8 mouse cellular contexts compared by ENCODE assay signal in genomic region chr5:88720116-88721002, GRCm38 (mm10). TPM values are rescaled to one million over a fixed set of nuclear protein-coding genes. Genes with fewer than 3 reads are reported as not detected.
DNase-seq lines count a peak whose midpoint lies in the region; ATAC-seq lines count a peak whose summit lies in the region.

Gene Mob1b (plus strand): TSS chr5:88720855.

- peak; percentile 97 for ATAC-seq in forebrain, embryonic 11.5 days (replicated peaks; ENCODE audit: low FRiP score)
- ATAC-seq in heart, embryonic 16.5 days (replicated peaks; ENCODE audit: extremely low read depth, insufficient read depth, low FRiP score): peak; percentile 96
- peak; percentile 86 for ATAC-seq in liver, embryonic 15.5 days (ENCODE audit: insufficient read depth)
- ATAC-seq in neural tube, embryonic 12.5 days (ENCODE audit: low FRiP score, low read depth): peak; percentile 98

- no peaks in the 10 kb centered on the region for H3K27me3 ChIP-seq in forebrain, embryonic 11.5 days (ENCODE audit: control insufficient read depth, insufficient read depth, low read length)
- no peaks in the 10 kb centered on the region for H3K27me3 ChIP-seq in heart, embryonic 16.5 days (ENCODE audit: control insufficient read depth, insufficient read depth, low read length)
- no peaks in the 10 kb centered on the region for H3K27me3 ChIP-seq in liver, embryonic 15.5 days
- H3K27me3 ChIP-seq in neural tube, embryonic 12.5 days (replicated peaks): no peaks in the 10 kb centered on the region

- H3K9me3 ChIP-seq in forebrain, embryonic 11.5 days (ENCODE audit: control insufficient read depth, low read length): no peaks in the 10 kb centered on the region
- H3K9me3 ChIP-seq in heart, embryonic 16.5 days (replicated peaks; ENCODE audit: control insufficient read depth, low read length): no peaks in the 10 kb centered on the region
- H3K9me3 ChIP-seq in liver, embryonic 15.5 days (replicated peaks): no peaks in the 10 kb centered on the region
- no peaks in the 10 kb centered on the region for H3K9me3 ChIP-seq in neural tube, embryonic 12.5 days

- DNase-seq in CD8-positive naive resting alpha-beta T cell, adult 2 months (ENCODE audit: low read depth in 2 of 2, low spot score in 2 of 2): peak; percentile 88 to 90
- DNase-seq in c-Kit-positive CD71-negative TER-119-negative erythroid progenitor cells, embryonic 14.5 days (ENCODE audit: low read depth): peak; percentile 81
- peak; percentile 98 for DNase-seq in forebrain, embryonic 11.5 days (ENCODE audit: low spot score)
- DNase-seq in kidney, postnatal 36 days: peak; percentile 99
- DNase-seq in telencephalon, adult 2 months (ENCODE audit: low read depth, low spot score): peak; percentile 88

- H3K4me2 ChIP-seq in forebrain, embryonic 11.5 days (ENCODE audit: low read depth, low read length, severe bottlenecking): peak within 1 kb of the TSS; percentile 93
- peak within 1 kb of the TSS; percentile 91 for H3K4me2 ChIP-seq in heart, embryonic 16.5 days (ENCODE audit: low read depth, low read length)
- H3K4me2 ChIP-seq in liver, embryonic 15.5 days: peak within 1 kb of the TSS; percentile 80
- H3K4me2 ChIP-seq in neural tube, embryonic 12.5 days (replicated peaks): peak within 1 kb of the TSS; percentile 96

- WGBS in forebrain, embryonic 11.5 days: 1% methylated on average over 52 of the region's 54 CpGs
- under 1% methylated on average over 54 of the region's 54 CpGs for WGBS in heart, embryonic 16.5 days
- under 1% methylated on average over 52 of the region's 54 CpGs for WGBS in liver, embryonic 15.5 days (ENCODE audit: insufficient replicate concordance)
- 1% methylated on average over 54 of the region's 54 CpGs for WGBS in neural tube, embryonic 12.5 days

- peak within 1 kb of the TSS; percentile 96 for H3K9ac ChIP-seq in forebrain, embryonic 11.5 days (ENCODE audit: low read length)
- peak within 1 kb of the TSS; percentile 92 for H3K9ac ChIP-seq in heart, embryonic 16.5 days (ENCODE audit: low read length)
- peak within 1 kb of the TSS; percentile 97 for H3K9ac ChIP-seq in liver, embryonic 15.5 days
- peak within 1 kb of the TSS; percentile 96 for H3K9ac ChIP-seq in neural tube, embryonic 12.5 days

- no peaks in the 10 kb centered on the region for H3K36me3 ChIP-seq in forebrain, embryonic 11.5 days (ENCODE audit: control insufficient read depth, insufficient read depth, low read length)
- H3K36me3 ChIP-seq in heart, embryonic 16.5 days (ENCODE audit: control insufficient read depth, insufficient read depth): no peaks in the 10 kb centered on the region
- H3K36me3 ChIP-seq in liver, embryonic 15.5 days (replicated peaks): no peaks in the 10 kb centered on the region; the same call in 1 of the 2 replicates
- no peaks in the 10 kb centered on the region for H3K36me3 ChIP-seq in neural tube, embryonic 12.5 days

- H3K4me1 ChIP-seq in forebrain, embryonic 11.5 days (replicated peaks; ENCODE audit: control insufficient read depth, insufficient read depth, low read length): peaks cover 9% of the 10 kb centered on the region; the same call in 1 of the 2 replicates
- peaks cover 30% of the 10 kb centered on the region for H3K4me1 ChIP-seq in heart, embryonic 16.5 days (ENCODE audit: control insufficient read depth, insufficient read depth, low read length)
- H3K4me1 ChIP-seq in liver, embryonic 15.5 days (replicated peaks): peaks cover 41% of the 10 kb centered on the region
- peaks cover 22% of the 10 kb centered on the region for H3K4me1 ChIP-seq in neural tube, embryonic 12.5 days

- H3K4me3 ChIP-seq in forebrain, embryonic 11.5 days (ENCODE audit: low read depth, low read length): peak within 1 kb of the TSS; percentile 99
- peak within 1 kb of the TSS; percentile 92 for H3K4me3 ChIP-seq in heart, embryonic 16.5 days (ENCODE audit: low read length)
- H3K4me3 ChIP-seq in liver, embryonic 15.5 days (replicated peaks): peak within 1 kb of the TSS; percentile 100
- H3K4me3 ChIP-seq in neural tube, embryonic 12.5 days: peak within 1 kb of the TSS; percentile 99

- peak within 1 kb of the TSS; percentile 78 for H3K27ac ChIP-seq in forebrain, embryonic 11.5 days (ENCODE audit: low read depth, low read length)
- H3K27ac ChIP-seq in heart, embryonic 16.5 days (ENCODE audit: low read length): peak within 1 kb of the TSS; percentile 87
- peak within 1 kb of the TSS; percentile 96 for H3K27ac ChIP-seq in liver, embryonic 15.5 days (replicated peaks)
- H3K27ac ChIP-seq in neural tube, embryonic 12.5 days: peak within 1 kb of the TSS; percentile 83

RNA-seq across cellular contexts. Expression of gene Mob1b, which starts in this region (rescaled TPM):
- 19.8 and 22.6 TPM in 2 replicates for polyA plus RNA-seq in forebrain, embryonic 11.5 days (2014; fragmentation: Nextera tagmentation; extraction: Ambion mirVana)
- polyA plus RNA-seq in heart, embryonic 16.5 days (2015; fragmentation: Nextera tagmentation; extraction: Ambion mirVana): 15.4 and 17.5 TPM in 2 replicates
- polyA plus RNA-seq in liver, embryonic 15.5 days (2015; fragmentation: Nextera tagmentation; extraction: Ambion mirVana): 9.1 and 9.4 TPM in 2 replicates
- 13.5 and 14.0 TPM in 2 replicates for polyA plus RNA-seq in neural tube, embryonic 12.5 days (2016; fragmentation: Nextera tagmentation; extraction: Ambion mirVana)

Comparison
In these comparisons a context has a peak if more than half of its experiments do, and no peak if none do; other contexts are left out.
1. Peak in every context shown above with its lines: DNase-seq, ATAC-seq, H3K4me3 ChIP-seq and H3K27ac ChIP-seq.